Mouse (Mus musculus) lung, embryonic 14.5 days (tissue): ENCODE measurements around the gene Chd5. TPM values are rescaled to one million over a fixed set of nuclear protein-coding genes. Genes with fewer than 3 reads are reported as not detected.

Experiments
- ATAC-seq: fragments of 200-750 bp; cut with Nextera tagmentation; 2 replicates; pipeline ENCODE4 v1.8.0; 2017; ENCODE audit warnings: mild to moderate bottlenecking, moderate TSS enrichment, moderate library complexity; ENCODE audit not compliant: insufficient read depth
- DNase-seq: peaks from one replicate; pipeline ENCODE4 v3.0.0-alpha.2; 2015
- H3K27ac ChIP-seq: fragments of 300-500 bp; sonication (generic); 2 replicates; pipeline ENCODE4 v1.5.1; 2014; ENCODE audit warnings: low read depth, mild to moderate bottlenecking, moderate library complexity
- H3K27me3 ChIP-seq: fragments of 300-500 bp; sonication (generic); 2 replicates; pipeline ENCODE4 v1.6.1; 2014; ENCODE audit warnings: low read length, control low read depth; ENCODE audit not compliant: insufficient read depth
- H3K36me3 ChIP-seq: fragments of 300-500 bp; sonication (generic); 2 replicates; pipeline ENCODE4 v1.6.1; 2014; ENCODE audit warnings: control low read depth; ENCODE audit not compliant: insufficient read depth
- H3K4me1 ChIP-seq: fragments of 300-500 bp; sonication (generic); 2 replicates; pipeline ENCODE4 v1.6.1; 2014; ENCODE audit warnings: antibody characterized with exemption, control low read depth; ENCODE audit not compliant: insufficient read depth
- H3K4me2 ChIP-seq: fragments of 300-500 bp; sonication (generic); 2 replicates; pipeline ENCODE4 v1.6.1; 2014; ENCODE audit warnings: mild to moderate bottlenecking
- H3K4me3 ChIP-seq: fragments of 300-500 bp; sonication (generic); 2 replicates; pipeline ENCODE4 v1.5.1; 2014; ENCODE audit warnings: low read depth, low read length
- H3K9ac ChIP-seq: fragments of 300-500 bp; sonication (generic); 2 replicates; pipeline ENCODE4 v1.6.1; 2014
- H3K9me3 ChIP-seq: fragments of 300-500 bp; sonication (generic); 2 replicates; pipeline ENCODE4 v1.6.1; 2016; ENCODE audit warnings: low read depth, low read length, control low read depth
- CTCF ChIP-seq: IDR thresholded peaks from 2 replicates; pipeline ENCODE4 v1.5.1; 2016; ENCODE audit warnings: antibody characterized with exemption, low read depth
- WGBS: fragments of 180-500 bp; shearing (Covaris S2); extraction: QIAGEN DNeasy Blood & Tissue Kit; methylation state at CpG from one replicate; pipeline ENCODE4 v1.1.7; 2014; 5-methylcytosine and 5-hydroxymethylcytosine counted together
- polyA plus RNA-seq: library from polyadenylated mRNA; unstranded; fragments of >200 nt; fragmentation: Nextera tagmentation; extraction: Ambion mirVana; gene quantifications from 2 replicates; pipeline ENCODE4 v1.2.1, GENCODE M21; 2014

The Chd5 gene
- polyA plus RNA-seq, 1 experiment from 2014 or later, result 0.07 TPM

DNA sequence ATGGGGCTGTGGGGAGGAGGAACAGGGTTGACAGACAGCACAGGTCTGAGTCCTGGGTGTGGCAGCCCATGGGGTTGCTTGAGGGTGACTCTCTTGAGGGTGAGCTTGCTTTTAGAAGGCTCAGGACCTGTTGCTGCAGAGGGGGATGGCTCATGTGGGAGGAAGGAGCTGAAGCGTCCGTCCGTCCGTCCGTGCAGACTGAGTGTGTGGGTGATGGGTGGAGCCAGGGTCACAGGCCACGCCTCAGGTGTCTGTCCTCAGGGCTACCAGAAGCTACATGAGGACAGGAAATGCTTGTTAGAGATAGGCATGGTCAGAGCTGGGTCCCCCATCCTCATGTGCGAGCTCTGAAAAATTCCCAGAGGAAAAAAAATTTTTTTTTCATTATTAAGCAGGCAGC is 6.2 kb downstream of the Chd5 start:
- Histone ChIP-seq H3K36me3 (no peaks in the 10 kb centered on the region), H3K4me3 (no peak overlapping the region), H3K4me1 (no peaks in the 10 kb centered on the region), H3K4me2 (no peak overlapping the region), H3K9me3 (no peaks in the 10 kb centered on the region), H3K9ac (no peak overlapping the region), H3K27ac (no peak overlapping the region), H3K27me3 (peaks cover 26% of the 10 kb centered on the region)
- TF ChIP-seq CTCF, result no peak
- DNase-seq (no peak), ATAC-seq (no peak)
- 40% methylated on average over 7 of the region's 7 CpGs for WGBS

DNA sequence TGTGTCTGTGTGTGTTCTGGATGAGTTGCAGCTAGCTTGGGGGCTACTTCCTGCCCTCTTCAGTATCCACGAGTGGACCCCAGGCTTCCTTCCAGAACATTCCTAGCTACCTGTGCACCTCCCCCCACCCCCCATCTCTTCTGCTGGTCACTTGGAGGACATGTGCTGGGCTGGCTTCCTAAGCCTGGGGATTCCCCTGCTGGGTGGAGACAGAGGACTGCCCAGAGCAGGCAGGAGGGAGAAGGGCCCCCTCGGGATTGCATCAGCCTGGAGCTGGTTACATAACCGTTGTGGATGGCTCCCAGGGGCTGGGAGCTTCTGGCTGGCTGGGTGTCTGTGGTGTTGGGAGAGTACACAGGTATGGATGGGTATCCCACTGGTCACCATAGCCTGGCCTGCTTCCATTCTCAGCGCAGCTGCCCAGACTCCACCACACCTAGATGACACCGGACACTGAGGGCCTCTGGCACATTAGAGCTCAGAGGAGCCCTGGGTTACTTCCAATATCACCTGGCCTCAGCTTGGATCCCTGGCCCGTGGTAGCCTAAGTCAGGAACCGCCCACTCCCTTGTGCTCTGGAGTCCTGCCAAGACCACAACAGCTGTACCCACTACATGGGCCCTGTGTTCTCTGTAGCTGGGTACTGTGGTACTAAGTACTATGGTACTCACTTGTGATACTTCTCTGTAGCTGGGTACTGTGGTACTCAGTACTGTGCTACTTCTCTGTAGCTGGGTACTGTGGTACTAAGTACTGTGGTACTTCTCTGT is 6.9 kb downstream of the Chd5 start:
- H3K36me3 ChIP-seq, result no peaks in the 10 kb centered on the region
- no peak for DNase-seq
- H3K4me1 ChIP-seq, result no peaks in the 10 kb centered on the region
- no peak for TF ChIP-seq CTCF
- WGBS, result 34% methylated on average over 7 of the region's 7 CpGs
- no peak overlapping the region for H3K27ac ChIP-seq
- H3K4me3 ChIP-seq, result no peak overlapping the region
- H3K27me3 ChIP-seq, result peaks cover 26% of the 10 kb centered on the region
- no peaks in the 10 kb centered on the region for H3K9me3 ChIP-seq
- H3K4me2 ChIP-seq, result no peak overlapping the region
- no peak overlapping the region for H3K9ac ChIP-seq
- peak; percentile 42; the same call in 1 of the 2 replicates for ATAC-seq

DNA sequence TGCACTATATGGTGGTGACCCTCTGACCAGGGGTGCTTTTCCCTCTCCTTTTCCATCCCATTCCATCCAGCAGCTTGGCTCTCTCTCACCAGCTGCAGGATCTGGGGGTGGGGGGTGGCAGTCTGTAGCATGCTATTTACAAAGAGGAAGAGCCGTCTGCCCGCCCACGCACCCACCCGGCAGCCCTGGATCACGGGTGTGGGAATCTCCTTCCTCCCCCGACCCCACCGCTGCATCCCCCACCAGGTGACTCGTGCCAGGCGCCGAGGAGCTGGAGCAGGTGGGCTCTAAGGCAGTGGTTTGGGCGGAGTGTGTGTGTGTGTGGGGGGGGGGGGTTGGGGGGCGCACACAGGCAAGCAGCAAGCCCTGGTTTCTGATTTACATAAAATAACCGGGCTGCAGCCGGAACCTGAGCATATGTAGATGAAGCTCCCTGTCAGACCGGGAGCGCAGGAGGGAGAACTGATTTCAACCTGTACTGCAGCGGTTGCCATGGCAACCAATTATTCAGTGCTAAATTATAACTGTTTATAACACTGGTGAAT is 11.5 kb downstream of the Chd5 start:
- DNase-seq (peak; percentile 48), ATAC-seq (no peak)
- Histone ChIP-seq H3K27me3 (peaks cover 19% of the 10 kb centered on the region), H3K27ac (no peak overlapping the region), H3K4me1 (no peaks in the 10 kb centered on the region), H3K4me2 (no peak overlapping the region), H3K9ac (no peak overlapping the region), H3K9me3 (no peaks in the 10 kb centered on the region), H3K4me3 (no peak overlapping the region), H3K36me3 (no peaks in the 10 kb centered on the region)
- no peak for TF ChIP-seq CTCF
- 1% methylated on average over 16 of the region's 17 CpGs for WGBS

DNA sequence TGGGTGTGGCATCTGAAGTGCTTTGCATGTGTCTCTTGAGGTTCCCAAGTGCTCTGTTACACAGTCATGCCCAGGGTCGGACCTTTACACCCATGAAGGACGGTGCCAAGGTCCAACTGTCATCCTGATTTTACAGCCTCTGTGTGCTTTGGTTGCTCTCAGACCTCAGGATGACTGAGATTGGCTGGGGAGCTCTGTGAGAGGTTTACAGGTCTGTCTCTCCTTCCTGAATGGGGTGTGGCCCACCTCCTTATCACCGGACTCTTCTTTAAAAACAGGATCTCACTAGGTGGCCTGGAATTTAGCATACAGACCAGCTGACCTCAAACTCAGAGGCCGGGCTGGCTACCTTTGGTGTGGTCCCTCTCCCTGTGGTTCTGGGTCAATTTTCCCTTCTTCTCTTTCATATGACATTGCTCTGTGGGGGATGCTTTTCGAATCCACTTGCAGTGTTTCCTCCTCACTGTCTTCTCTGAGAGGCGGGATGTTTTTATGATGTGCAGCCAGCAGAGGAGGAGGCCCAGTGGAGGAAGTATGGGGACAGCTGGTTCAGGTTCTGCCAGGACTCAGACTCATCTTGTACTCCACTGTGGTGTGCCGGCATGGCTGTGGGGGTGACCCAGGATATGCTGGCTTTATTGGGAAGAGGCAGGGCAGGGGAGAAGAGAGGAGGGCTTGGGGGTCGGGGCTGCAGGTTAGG is 12.4 kb downstream of the Chd5 start:
- TF ChIP-seq CTCF, result no peak
- ATAC-seq, result no peak
- Histone ChIP-seq H3K36me3 (no peaks in the 10 kb centered on the region), H3K4me3 (no peak overlapping the region), H3K9me3 (no peaks in the 10 kb centered on the region), H3K27ac (no peak overlapping the region), H3K27me3 (peaks cover 19% of the 10 kb centered on the region), H3K4me1 (no peaks in the 10 kb centered on the region), H3K4me2 (no peak overlapping the region), H3K9ac (no peak overlapping the region)
- 30% methylated on average over 8 of the region's 8 CpGs for WGBS
- no peak for DNase-seq

DNA sequence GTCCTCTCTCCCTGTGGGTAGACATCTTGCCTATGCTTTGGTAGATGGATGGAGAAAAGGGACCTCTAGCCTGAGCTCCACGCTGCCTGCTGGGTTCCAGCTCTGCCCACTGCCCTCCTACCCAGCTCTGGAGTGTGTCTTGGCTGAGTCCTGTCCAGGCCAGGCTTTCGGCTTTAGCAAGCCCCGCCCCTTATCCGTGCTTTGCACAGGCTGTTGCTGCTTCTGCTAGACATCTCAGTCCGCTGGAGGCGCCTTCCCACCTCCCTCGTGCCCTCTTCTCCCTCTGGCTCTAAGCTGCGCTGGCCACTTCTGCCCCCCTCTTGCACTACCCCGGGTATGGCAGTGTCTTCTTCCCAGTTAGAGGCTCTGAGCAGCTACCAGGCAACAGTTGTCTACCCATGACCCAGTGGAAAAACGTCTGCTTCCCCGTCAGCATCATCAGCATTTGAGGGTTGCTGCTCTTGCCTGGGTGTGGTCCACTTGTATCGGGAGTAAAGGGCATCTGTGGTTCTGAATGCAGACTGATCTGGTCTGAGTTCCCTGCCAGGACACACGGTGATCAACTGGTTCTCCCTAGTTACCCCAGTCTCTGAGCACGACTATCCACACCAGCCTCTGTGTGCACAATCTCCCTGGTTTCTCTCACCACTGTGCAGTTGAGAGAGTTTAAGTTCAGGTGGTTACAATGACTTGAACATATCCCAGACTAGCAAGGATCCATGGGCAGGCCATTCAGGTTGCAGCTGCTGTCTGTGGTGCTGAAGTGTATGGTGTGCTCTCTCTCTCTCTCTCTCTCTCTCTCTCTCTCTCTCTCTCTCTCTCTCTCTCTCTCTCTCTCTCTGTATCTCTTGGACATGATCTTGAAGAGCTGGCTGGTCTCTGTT is 13.2 kb downstream of the Chd5 start:
- no peak overlapping the region for H3K9ac ChIP-seq

DNA sequence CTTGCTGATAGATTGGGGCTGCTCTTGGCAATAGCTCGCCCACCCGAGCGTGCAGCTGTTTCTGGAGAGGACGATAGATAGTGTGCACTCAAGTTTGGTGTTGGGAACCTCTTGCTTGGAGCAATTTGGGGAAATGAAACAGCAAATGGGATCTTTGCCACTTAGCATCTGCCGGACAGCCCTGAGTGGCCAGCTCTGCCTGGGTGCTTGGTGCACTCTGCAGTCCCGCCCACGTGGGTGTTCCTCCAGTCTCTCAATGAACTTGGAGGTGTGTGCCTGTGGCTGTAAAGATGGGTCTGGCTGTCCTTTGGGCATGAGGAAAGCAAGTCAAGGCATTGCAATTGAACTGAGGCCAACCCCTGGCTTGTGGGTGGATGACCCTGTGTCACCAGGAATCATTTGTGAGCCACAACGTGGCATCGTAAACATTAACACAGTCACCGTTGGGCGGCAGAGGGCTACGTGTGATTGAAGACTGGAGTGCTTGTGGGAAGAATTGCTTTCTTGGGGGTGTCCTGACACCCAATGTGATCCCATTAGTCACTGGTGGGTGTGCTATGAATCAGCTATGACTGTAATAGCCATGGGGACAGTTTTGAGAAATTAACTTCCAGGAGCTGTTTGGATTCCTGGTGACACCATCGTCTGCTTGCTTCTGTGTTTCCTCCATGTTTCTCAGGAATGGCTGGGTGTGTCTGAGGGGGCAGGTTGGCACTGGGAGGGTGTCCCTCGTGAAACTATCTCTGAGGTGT is 15.6 kb downstream of the Chd5 start:
- Histone ChIP-seq H3K27ac (no peak overlapping the region), H3K4me3 (no peak overlapping the region), H3K27me3 (peaks cover 19% of the 10 kb centered on the region), H3K4me1 (no peaks in the 10 kb centered on the region), H3K4me2 (no peak overlapping the region), H3K9ac (no peak overlapping the region), H3K36me3 (no peaks in the 10 kb centered on the region), H3K9me3 (no peaks in the 10 kb centered on the region)
- DNase-seq (no peak), ATAC-seq (no peak)
- WGBS, result 56% methylated on average over 14 of the region's 14 CpGs
- TF ChIP-seq CTCF, result no peak

More for the DNA sequence above, 13.2 kb downstream of the Chd5 start:
- 8% methylated on average over 14 of the region's 14 CpGs for WGBS
- peaks cover 19% of the 10 kb centered on the region for H3K27me3 ChIP-seq
- DNase-seq, result peak; percentile 64
- H3K36me3 ChIP-seq, result no peaks in the 10 kb centered on the region
- no peak for TF ChIP-seq CTCF
- H3K4me1 ChIP-seq, result no peaks in the 10 kb centered on the region
- no peak overlapping the region for H3K4me2 ChIP-seq
- no peaks in the 10 kb centered on the region for H3K9me3 ChIP-seq
- no peak overlapping the region for H3K27ac ChIP-seq
- ATAC-seq, result no peak; the same call in 1 of the 2 replicates
- H3K4me3 ChIP-seq, result no peak overlapping the region
